In genomic region chr6:84048856-84049255, GRCm38 (mm10) we compare ENCODE assay signal across 12 mouse cellular contexts. TPM values are rescaled to one million over a fixed set of nuclear protein-coding genes. Genes with fewer than 3 reads are reported as not detected.
A peak's percentile ranks its signal among the peaks of the same experiment; 100 is the strongest.
DNase-seq lines count a peak whose midpoint lies in the region; ATAC-seq and TF ChIP-seq lines count a peak whose summit lies in the region.
"Had no signal": no experiment of that assay in that cellular context is flagged by ENCODE, and none has a peak within 500 bp of the region (broad histone marks: within the 10 kb centered on the region; RNA-seq: fewer than 3 reads in every experiment).

No protein-coding gene starts in this region.

- H3K27ac ChIP-seq in heart, adult 2 months: peak overlapping the region; percentile 85
- H3K27ac ChIP-seq in heart, embryonic 10.5 days: no peak overlapping the region
- H3K27ac ChIP-seq in heart, embryonic 14.5 days (replicated peaks in 1 of 2; ENCODE audit: control insufficient read depth in 1 of 2, insufficient read depth in 1 of 2, low read depth in 2 of 2, low read length in 2 of 2): peak overlapping the region; percentile 50 to 74
- H3K27ac ChIP-seq: limb, embryonic 13.5 days had no signal

- H3K4me3 ChIP-seq in heart, adult 2 months: no peak overlapping the region
- H3K4me3 ChIP-seq in heart, embryonic 10.5 days: no peak overlapping the region
- H3K4me3 ChIP-seq in heart, embryonic 14.5 days (ENCODE audit: control insufficient read depth in 1 of 2, insufficient read depth in 1 of 2, low read depth in 1 of 2, low read length in 2 of 2): no peak overlapping the region
- H3K4me3 ChIP-seq: limb, embryonic 13.5 days had no signal

- TF ChIP-seq EP300 in heart, adult 2 months (IDR thresholded peaks at IDR 0.05; ENCODE audit: insufficient read depth, low read depth, low read length): peak; percentile 68

- no peak for TF ChIP-seq POLR2A in heart, adult 2 months (IDR thresholded peaks at IDR 0.05; ENCODE audit: insufficient read depth, low read depth, low read length)

- no peaks in the 10 kb centered on the region for H3K27me3 ChIP-seq in heart, adult 2 months (ENCODE audit: control insufficient read depth, insufficient read depth, low read length)
- no peaks in the 10 kb centered on the region for H3K27me3 ChIP-seq in heart, embryonic 10.5 days (ENCODE audit: insufficient read depth, poor library complexity, severe bottlenecking)
- H3K27me3 ChIP-seq in heart, embryonic 14.5 days (ENCODE audit: control insufficient read depth, insufficient read depth, low read length): no peaks in the 10 kb centered on the region
- H3K27me3 ChIP-seq: limb, embryonic 13.5 days had no signal

- H3K9ac ChIP-seq in heart, adult 2 months (ENCODE audit: low read depth, low read length): no peak overlapping the region
- H3K9ac ChIP-seq in heart, embryonic 14.5 days (ENCODE audit: low read length): no peak overlapping the region
- H3K9ac ChIP-seq: forebrain, postnatal 0 days; limb, embryonic 13.5 days had no signal

- 0 out of 2 replicates have a peak, but pooled peaks have one; percentile 36 for ATAC-seq in heart, embryonic 14.5 days (ENCODE audit: insufficient number of reproducible peaks, insufficient read depth, low FRiP score, low read depth)
- no peak for ATAC-seq in CD4-positive, CD25-positive, alpha-beta regulatory T cell, adult 4 months
- ATAC-seq: forebrain, postnatal 0 days had no signal

- no peak for TF ChIP-seq CTCF in heart, adult 2 months (IDR thresholded peaks at IDR 0.05)

- H3K79me2 ChIP-seq in heart, adult 2 months (replicated peaks; ENCODE audit: control insufficient read depth, insufficient read depth, low read length): no peaks in the 10 kb centered on the region

- no peaks in the 10 kb centered on the region for H3K9me3 ChIP-seq in heart, embryonic 10.5 days
- no peaks in the 10 kb centered on the region for H3K9me3 ChIP-seq in heart, embryonic 14.5 days (ENCODE audit: control insufficient read depth, low read length)
- H3K9me3 ChIP-seq: limb, embryonic 13.5 days had no signal

- peaks cover 7% of the 10 kb centered on the region for H3K36me3 ChIP-seq in heart, adult 2 months (ENCODE audit: control insufficient read depth, insufficient read depth, low read length)
- peaks cover 11% of the 10 kb centered on the region for H3K36me3 ChIP-seq in heart, embryonic 10.5 days
- H3K36me3 ChIP-seq in heart, embryonic 14.5 days (ENCODE audit: control insufficient read depth, insufficient read depth, low read length): peaks cover 23% of the 10 kb centered on the region
- H3K36me3 ChIP-seq: limb, embryonic 13.5 days had no signal

- WGBS in heart, adult 2 months: 28% methylated on average over 2 of the region's 2 CpGs
- WGBS in heart, embryonic 10.5 days: 59% methylated on average over 2 of the region's 2 CpGs
- WGBS in heart, embryonic 14.5 days: 42% methylated on average over 2 of the region's 2 CpGs

- H3K4me1 ChIP-seq in heart, adult 2 months (ENCODE audit: control insufficient read depth, insufficient read depth, low read length): peaks cover 15% of the 10 kb centered on the region
- peaks cover 21% of the 10 kb centered on the region for H3K4me1 ChIP-seq in heart, embryonic 10.5 days
- H3K4me1 ChIP-seq in heart, embryonic 14.5 days (ENCODE audit: control insufficient read depth in 2 of 2, insufficient read depth in 2 of 2, low read length in 2 of 2): peaks cover 5 to 8% of the 10 kb centered on the region in 2 experiments; a peak in 3 of 4 replicates
- H3K4me1 ChIP-seq: limb, embryonic 13.5 days had no signal

- peak; percentile 38 to 53 for DNase-seq in heart, adult 2 months
- DNase-seq in heart, embryonic 10.5 days (ENCODE audit: low spot score): no peak
- DNase-seq in adrenal gland, adult 8-10 months: peak; percentile 34
- DNase-seq in kidney, postnatal 10 days: peak; percentile 66
- DNase-seq in ovary, postnatal 10 days (ENCODE audit: low spot score): no peak
- DNase-seq in left cerebral cortex, adult 18-20 months (ENCODE audit: low spot score in 2 of 2): no peak
- DNase-seq: forebrain, postnatal 0 days; right cerebral cortex, adult 18-20 months had no signal

- H3K4me2 ChIP-seq in heart, embryonic 14.5 days (ENCODE audit: low read length): no peak overlapping the region
- H3K4me2 ChIP-seq: limb, embryonic 13.5 days had no signal

- intact Hi-C loops in heart, adult 2 months (cut with DNase I): no loop called here

RNA-seq across cellular contexts. Expression of gene Dysf, which starts 40.5 kb away (rescaled TPM):
- total RNA-seq in heart, adult 2 months (2021): 100 to 1,000 TPM in 1 of 2 experiments, 10 to 100 TPM in 1; 87.4 to 100 TPM
- 51.1 and 66.4 TPM in 2 replicates for polyA plus RNA-seq in heart, adult 2 months (2012; rRNA removed)
- 13.7 and 18.0 TPM in 2 replicates for polyA plus RNA-seq in heart, embryonic 10.5 days (2016; fragmentation: Nextera tagmentation; extraction: Ambion mirVana)
- 10 to 100 TPM; 46.1 to 59.1 (median 51.7) TPM for total RNA-seq in adrenal gland, adult 8-10 months (2022)
- 18.6 and 19.3 TPM in 2 replicates for polyA plus RNA-seq in heart, embryonic 14.5 days (2014; fragmentation: Nextera tagmentation; extraction: Ambion mirVana)
- 1 to 10 TPM; 3.8 to 4.5 TPM for total RNA-seq in left cerebral cortex, adult 18-20 months (2021)
- polyA plus RNA-seq in CD4-positive, CD25-positive, alpha-beta regulatory T cell, adult 4 months (2017; shearing (Covaris generic)): not detected
- total RNA-seq: megakaryocyte, adult 5-6 weeks had no signal

Comparison
In these comparisons a context has a peak if more than half of its experiments do, and no peak if none do; other contexts are left out.
1. DNase-seq: peak in heart, adult 2 months (2 of 2), adrenal gland, adult 8-10 months (single experiment) and kidney, postnatal 10 days (single experiment); none in heart, embryonic 10.5 days (single experiment), ovary, postnatal 10 days (single experiment) and left cerebral cortex, adult 18-20 months (0 of 2).
2. RNA of gene Dysf, which starts 40.5 kb away (polyA plus RNA-seq): 51.1 to 66.4 TPM in heart, adult 2 months, 18.6 to 19.3 TPM in heart, embryonic 14.5 days and 13.7 to 18.0 TPM in heart, embryonic 10.5 days; not detected in CD4-positive, CD25-positive, alpha-beta regulatory T cell, adult 4 months; every median in the first group is over 10 times any median in the second.